Mouse (Mus musculus): ENCODE data around the gene Tigd3.

GRCm38 (mm10) chr19:5922963-5923362 is 29.0 kb upstream of the Tigd3 start:
- TF ChIP-seq GATA1 (IDR thresholded peaks at IDR 0.05; ENCODE audit: low read length) = no peak
- no peak for TF ChIP-seq TAL1 (IDR thresholded peaks at IDR 0.05; ENCODE audit: low read length)

Measured in erythroblast, embryonic 14.5 days (primary cell).